Mouse (Mus musculus) stomach, postnatal 0 days (tissue): Measurements from ENCODE around the gene Nxt2.

ENCODE experiments used
- CTCF ChIP-seq: IDR thresholded peaks from 2 replicates; pipeline ENCODE4 v1.5.1; 2016; ENCODE audit warnings: antibody characterized with exemption, low read depth, mild to moderate bottlenecking, moderate library complexity
- EP300 ChIP-seq: optimal IDR thresholded peaks from 2 replicates; pipeline ENCODE3; 2016; ENCODE audit warnings: antibody characterized with exemption

DNA sequence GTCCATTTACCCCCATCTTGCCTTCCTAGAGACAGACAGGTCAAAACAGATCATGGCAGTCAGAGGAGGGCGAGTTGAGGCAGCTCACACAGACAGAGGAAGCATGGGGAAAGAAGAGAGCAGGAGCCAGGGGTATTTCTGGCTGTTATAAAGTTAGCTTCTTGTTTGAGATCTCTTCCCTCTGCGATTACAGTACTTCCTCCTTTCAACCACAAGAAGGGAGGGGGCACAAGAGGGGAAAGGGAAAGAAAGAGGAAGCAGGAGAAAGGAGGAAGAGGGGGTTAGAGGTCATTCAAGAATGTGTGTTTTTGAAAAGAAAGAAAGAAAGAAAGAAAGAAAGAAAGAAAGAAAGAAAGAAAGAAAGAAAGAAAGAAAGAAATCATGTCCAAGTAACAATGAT, 36.2 kb upstream of the Nxt2 start:
- TF ChIP-seq CTCF: no peak
- TF ChIP-seq EP300: no peak
